Mouse (Mus musculus) midbrain, postnatal 0 days (tissue): Measurements from ENCODE around the gene Grm5. TPM values are rescaled to one million over a fixed set of nuclear protein-coding genes. Genes with fewer than 3 reads are reported as not detected.

Experiments used
- ATAC-seq: fragments of 200-750 bp; cut with Nextera tagmentation; 2 replicates; pipeline ENCODE4 v1.8.0; 2017; ENCODE audit warnings: moderate number of reproducible peaks, mild to moderate bottlenecking, moderate TSS enrichment, moderate library complexity; ENCODE audit not compliant: low FRiP score
- DNase-seq: peaks from one replicate; pipeline ENCODE4 v3.0.0-alpha.2; 2015; ENCODE audit warnings: low spot score
- H3K27ac ChIP-seq: fragments of 300-500 bp; sonication (generic); 2 replicates; pipeline ENCODE4 v1.5.1; 2014; ENCODE audit warnings: low read depth, mild to moderate bottlenecking, low read length, mixed read lengths
- H3K27me3 ChIP-seq: fragments of 300-500 bp; sonication (generic); 2 replicates; pipeline ENCODE4 v1.6.1; 2014; ENCODE audit warnings: low read length, control low read depth, mixed read lengths; ENCODE audit not compliant: insufficient read depth
- H3K36me3 ChIP-seq: fragments of 300-500 bp; sonication (generic); 2 replicates; pipeline ENCODE4 v1.6.1; 2014; ENCODE audit warnings: low read length, control low read depth, mixed read lengths; ENCODE audit not compliant: insufficient read depth
- H3K4me1 ChIP-seq: fragments of 300-500 bp; sonication (generic); 2 replicates; pipeline ENCODE4 v1.6.1; 2014; ENCODE audit warnings: mild to moderate bottlenecking, control low read depth, antibody characterized with exemption, low read length, mixed read lengths; ENCODE audit not compliant: insufficient read depth
- H3K4me2 ChIP-seq: fragments of 300-500 bp; sonication (generic); 2 replicates; pipeline ENCODE4 v1.6.1; 2014; ENCODE audit warnings: low read depth, mild to moderate bottlenecking, low read length, mixed read lengths; ENCODE audit not compliant: poor library complexity, severe bottlenecking
- H3K4me3 ChIP-seq: fragments of 300-500 bp; sonication (generic); 2 replicates; pipeline ENCODE4 v1.5.1; 2014; ENCODE audit warnings: low read depth, mild to moderate bottlenecking, low read length, moderate library complexity
- H3K9ac ChIP-seq: fragments of 300-500 bp; sonication (generic); replicated peaks from 2 replicates; pipeline ENCODE4 v1.6.1; 2014; ENCODE audit warnings: mild to moderate bottlenecking, low read length, moderate library complexity, mixed read lengths; ENCODE audit not compliant: poor library complexity, severe bottlenecking
- H3K9me3 ChIP-seq: fragments of 300-500 bp; sonication (generic); 2 replicates; pipeline ENCODE4 v1.6.1; 2016; ENCODE audit warnings: low read length, control low read depth
- CTCF ChIP-seq: IDR thresholded peaks from 2 replicates; pipeline ENCODE4 v1.5.1; 2016; ENCODE audit warnings: antibody characterized with exemption, mild to moderate bottlenecking
- WGBS: fragments of 180-500 bp; shearing (Covaris S2); extraction: QIAGEN DNeasy Blood & Tissue Kit; methylation state at CpG from one replicate; pipeline ENCODE4 v1.1.7; 2014; 5-methylcytosine and 5-hydroxymethylcytosine counted together
- polyA plus RNA-seq: library from polyadenylated mRNA; unstranded; fragments of >200 nt; fragmentation: Nextera tagmentation; extraction: Ambion mirVana; gene quantifications from 2 replicates; pipeline ENCODE4 v1.2.1, GENCODE M21; 2015
- total RNA-seq: library from RNA; depleted of rRNA; stranded (reverse); fragments of >200 nt; gene quantifications from 2 replicates; pipeline ENCODE4 v1.2.3, GENCODE M21; 2014; rRNA removed

Gene Grm5
- total RNA-seq (237 and 275 TPM in 2 replicates), polyA plus RNA-seq (63.6 and 73.6 TPM in 2 replicates)

- no peaks in the 10 kb centered on the region for H3K27me3 ChIP-seq
- TF ChIP-seq CTCF: no peak
- peak within 1 kb of the TSS; percentile 73 for H3K27ac ChIP-seq
- H3K4me2 ChIP-seq: peak within 1 kb of the TSS; percentile 67
- H3K36me3 ChIP-seq: no peaks in the 10 kb centered on the region
- H3K9ac ChIP-seq: peak within 1 kb of the TSS; percentile 59
- H3K9me3 ChIP-seq: no peaks in the 10 kb centered on the region
- ATAC-seq (no peak; the same call in 1 of the 2 replicates), DNase-seq (no peak)
- WGBS: 6% methylated on average over 2 of the region's 2 CpGs
- H3K4me1 ChIP-seq: no peaks in the 10 kb centered on the region
- peak within 1 kb of the TSS; percentile 47 for H3K4me3 ChIP-seq
These were observed at the start of gene Grm5 for GRCm38 (mm10) chr7:87583868-87584267. Gene Grm5 (plus strand): TSS chr7:87584168.

- Histone ChIP-seq H3K36me3 (no peaks in the 10 kb centered on the region), H3K9me3 (no peaks in the 10 kb centered on the region), H3K9ac (no peak overlapping the region), H3K4me3 (no peak overlapping the region), H3K27me3 (no peaks in the 10 kb centered on the region), H3K27ac (no peak overlapping the region), H3K4me2 (no peak overlapping the region), H3K4me1 (no peaks in the 10 kb centered on the region)
- DNase-seq (no peak), ATAC-seq (no peak)
- no peak for TF ChIP-seq CTCF
These were observed 44.9 kb upstream of the Grm5 start for GRCm38 (mm10) chr7:87539031-87539430.

GRCm38 (mm10) chr7:87565300-87565699 is 18.7 kb upstream of the Grm5 start:
- Histone ChIP-seq H3K27ac (no peak overlapping the region), H3K4me3 (no peak overlapping the region), H3K4me1 (no peaks in the 10 kb centered on the region), H3K4me2 (no peak overlapping the region), H3K27me3 (no peaks in the 10 kb centered on the region), H3K9ac (no peak overlapping the region), H3K36me3 (no peaks in the 10 kb centered on the region), H3K9me3 (no peaks in the 10 kb centered on the region)
- DNase-seq: peak; percentile 40
- WGBS: 65% methylated on average over 1 of the region's 1 CpGs
- ATAC-seq: no peak
- no peak for TF ChIP-seq CTCF

GRCm38 (mm10) chr7:87566476-87566875 is 17.5 kb upstream of the Grm5 start:
- Histone ChIP-seq H3K27ac (no peak overlapping the region), H3K36me3 (no peaks in the 10 kb centered on the region), H3K4me1 (no peaks in the 10 kb centered on the region), H3K9me3 (no peaks in the 10 kb centered on the region), H3K4me3 (no peak overlapping the region), H3K4me2 (no peak overlapping the region), H3K9ac (no peak overlapping the region), H3K27me3 (no peaks in the 10 kb centered on the region)
- TF ChIP-seq CTCF: peak; percentile 81
- ATAC-seq (no peak), DNase-seq (peak; percentile 54)

DNA sequence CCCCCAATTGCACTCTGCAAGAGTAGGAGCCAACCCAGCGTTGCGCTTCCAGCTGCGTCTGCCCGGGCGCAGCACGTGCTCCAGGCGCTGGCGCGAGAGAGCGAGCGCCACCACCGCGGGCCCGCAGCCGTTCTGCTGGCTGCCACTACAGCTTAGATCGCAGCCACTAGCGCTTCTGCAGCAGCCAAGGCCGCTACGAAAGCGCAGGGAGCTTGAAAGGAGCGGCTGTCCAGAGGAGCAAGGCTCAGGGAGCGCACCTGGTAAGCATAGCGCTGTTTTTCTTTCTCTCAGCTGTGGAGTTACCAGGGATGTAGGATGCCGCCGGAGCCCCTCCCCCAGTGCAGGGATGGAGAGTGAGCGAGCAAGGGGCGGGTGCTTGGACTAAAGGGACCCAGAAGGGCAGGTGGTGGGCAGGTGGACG is 323 bp downstream of the Grm5 start:
- H3K9ac ChIP-seq: peak overlapping the region; percentile 59
- H3K4me1 ChIP-seq: no peaks in the 10 kb centered on the region
- TF ChIP-seq CTCF: peak; percentile 34; the same call in 1 of the 2 replicates
- H3K4me2 ChIP-seq: peak overlapping the region; percentile 67
- H3K27me3 ChIP-seq: no peaks in the 10 kb centered on the region
- DNase-seq (peak; percentile 79), ATAC-seq (peak; percentile 89)
- H3K9me3 ChIP-seq: no peaks in the 10 kb centered on the region
- 0% methylated on average over 28 of the region's 28 CpGs for WGBS
- peak overlapping the region; percentile 73 for H3K27ac ChIP-seq
- H3K4me3 ChIP-seq: peak overlapping the region; percentile 47
- H3K36me3 ChIP-seq: no peaks in the 10 kb centered on the region

DNA sequence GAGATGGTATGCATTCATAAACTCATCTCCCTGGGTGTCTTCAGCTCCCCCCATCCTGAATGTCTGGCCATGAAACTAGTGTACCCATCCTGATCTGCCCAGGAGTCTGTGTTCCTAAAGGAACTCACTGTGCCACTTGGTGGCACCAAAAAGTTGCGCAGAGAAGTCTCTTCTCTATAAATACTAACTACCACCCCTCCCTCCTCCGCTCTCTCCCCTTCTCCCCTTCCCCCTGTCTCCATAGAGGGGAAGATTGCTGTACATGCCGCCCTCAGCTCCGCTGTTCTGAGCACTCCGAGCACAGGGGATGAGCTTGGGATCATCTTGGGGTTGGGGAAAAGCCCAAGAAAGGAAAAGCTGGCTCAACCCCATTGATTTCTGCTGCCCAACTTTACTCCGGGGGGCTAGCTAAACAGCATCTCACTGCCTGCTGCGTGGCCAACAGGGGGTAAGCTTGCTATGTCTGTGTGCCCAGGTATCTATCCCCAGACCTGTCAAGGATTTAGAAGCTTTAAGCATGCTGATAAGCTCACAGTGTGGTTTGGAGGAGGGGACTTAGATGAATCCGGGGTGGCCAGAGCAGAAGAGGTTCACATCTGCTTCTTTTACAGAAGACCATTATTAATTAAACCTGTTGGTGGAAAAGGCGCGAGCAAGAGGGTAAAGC is 2.4 kb downstream of the Grm5 start:
- peak overlapping the region; percentile 46 for H3K9ac ChIP-seq
- peak overlapping the region; percentile 49 for H3K27ac ChIP-seq
- 4% methylated on average over 10 of the region's 10 CpGs for WGBS
- no peaks in the 10 kb centered on the region for H3K4me1 ChIP-seq
- DNase-seq: peak; percentile 84
- no peaks in the 10 kb centered on the region for H3K9me3 ChIP-seq
- ATAC-seq: peak; percentile 52; the same call in 1 of the 2 replicates
- peak overlapping the region; percentile 47 for H3K4me3 ChIP-seq
- H3K27me3 ChIP-seq: no peaks in the 10 kb centered on the region
- peak overlapping the region; percentile 67 for H3K4me2 ChIP-seq
- peak; percentile 71 for TF ChIP-seq CTCF
- H3K36me3 ChIP-seq: no peaks in the 10 kb centered on the region
